Mouse (Mus musculus) ES-Bruce4 (cell line): ENCODE measurements around the gene 2900026A02Rik.

Experiments
- CTCF ChIP-seq: IDR thresholded peaks from one replicate; pipeline ENCODE4 v1.8.1; 2011; ENCODE audit warnings: low read depth, low read length
- POLR2A ChIP-seq: IDR thresholded peaks from one replicate; pipeline ENCODE4 v1.8.1; 2011; ENCODE audit warnings: low read length; ENCODE audit not compliant: insufficient read depth

GRCm38 (mm10) chr5:113111336-113111735 lies 109.7 kb downstream of the 2900026A02Rik start:
- TF ChIP-seq CTCF (no peak), POLR2A (no peak)
